Mouse (Mus musculus): ENCODE measurements around the gene Dpy30. TPM values are rescaled to one million over a fixed set of nuclear protein-coding genes. Genes with fewer than 3 reads are reported as not detected.
A peak's percentile ranks its signal among the peaks of the same experiment; 100 is the strongest.

Dpy30 gene
- polyA plus RNA-seq, 1 experiment = 159 TPM

DNA sequence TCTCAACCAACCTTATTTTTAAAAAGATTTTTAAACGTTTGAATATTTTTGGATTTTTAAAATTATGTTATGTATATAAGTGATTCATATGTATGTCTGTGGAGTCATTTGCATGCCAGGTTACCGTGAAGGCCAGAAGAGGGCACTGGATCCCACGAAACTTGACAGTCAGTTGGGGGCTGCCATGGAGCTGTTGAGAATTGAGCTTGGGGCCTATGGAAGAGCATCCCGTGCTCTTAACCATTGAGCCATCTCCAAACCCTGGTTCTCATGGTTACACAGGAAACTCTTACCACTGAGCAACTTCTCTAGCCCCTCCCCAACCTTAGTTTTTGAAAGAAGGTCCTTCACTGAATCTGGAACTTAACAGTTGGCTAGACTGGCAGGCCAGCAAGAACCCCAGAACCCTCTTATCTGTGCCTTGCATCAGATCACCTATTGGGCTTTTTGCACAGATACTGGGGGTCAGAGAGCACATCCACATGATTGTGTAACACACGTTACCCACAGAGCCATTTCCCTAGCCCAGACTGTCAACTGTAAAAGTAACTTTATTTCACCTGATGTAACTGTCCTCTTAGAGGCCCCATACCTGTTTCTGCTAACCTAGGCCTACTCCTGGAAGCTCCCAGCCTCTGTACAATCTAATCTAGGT lies 1.2 kb downstream of the Dpy30 start:
- Histone ChIP-seq H3K4me1 (ENCODE audit: control insufficient read depth, insufficient read depth, low read length) (no peaks in the 10 kb centered on the region), H3K27ac (ENCODE audit: control insufficient read depth, insufficient read depth, low read depth, low read length) (no peak overlapping the region)

DNA sequence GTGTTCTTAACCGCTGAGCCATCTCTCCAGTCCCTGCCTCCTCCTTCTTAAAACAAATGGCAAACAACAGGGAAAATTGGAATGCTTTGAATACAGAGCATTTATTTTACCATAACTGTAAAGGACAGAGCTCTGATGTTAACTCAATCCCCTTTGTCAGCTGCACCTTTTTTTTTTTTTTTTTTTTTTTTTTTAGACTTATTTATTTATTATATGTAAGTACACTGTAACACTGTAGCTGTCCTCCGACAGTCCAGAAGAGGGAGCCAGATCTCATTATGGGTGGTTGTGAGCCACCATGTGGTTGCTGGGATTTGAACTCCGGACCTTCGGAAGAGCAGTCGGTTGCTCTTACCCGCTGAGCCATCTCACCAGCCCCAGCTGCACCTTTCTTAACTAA lies 5.0 kb downstream of the Dpy30 start:
- Histone ChIP-seq H3K27ac (ENCODE audit: control insufficient read depth, insufficient read depth, low read depth, low read length) (no peak overlapping the region), H3K27me3 (ENCODE audit: control insufficient read depth, insufficient read depth, low read length) (no peaks in the 10 kb centered on the region), H3K4me3 (ENCODE audit: control insufficient read depth, low read depth, low read length) (no peak overlapping the region), H3K4me1 (ENCODE audit: control insufficient read depth, insufficient read depth, low read length) (peaks cover 3% of the 10 kb centered on the region), H3K36me3 (ENCODE audit: control insufficient read depth, insufficient read depth, low read length) (no peaks in the 10 kb centered on the region)
- no peak for TF ChIP-seq CTCF (IDR thresholded peaks at IDR 0.05; ENCODE audit: control insufficient read depth, insufficient read depth, insufficient replicate concordance, low read depth, low read length)

More for the DNA sequence above, 1.2 kb downstream of the Dpy30 start:
- TF ChIP-seq POLR2A (IDR thresholded peaks at IDR 0.05; ENCODE audit: control insufficient read depth, low read depth, low read length) (no peak), CTCF (IDR thresholded peaks at IDR 0.05; ENCODE audit: control insufficient read depth, insufficient read depth, insufficient replicate concordance, low read depth, low read length) (no peak)
- Histone ChIP-seq H3K27me3 (ENCODE audit: control insufficient read depth, insufficient read depth, low read length) (no peaks in the 10 kb centered on the region), H3K36me3 (ENCODE audit: control insufficient read depth, insufficient read depth, low read length) (no peaks in the 10 kb centered on the region), H3K4me3 (ENCODE audit: control insufficient read depth, low read depth, low read length) (peak overlapping the region; percentile 76)

DNA sequence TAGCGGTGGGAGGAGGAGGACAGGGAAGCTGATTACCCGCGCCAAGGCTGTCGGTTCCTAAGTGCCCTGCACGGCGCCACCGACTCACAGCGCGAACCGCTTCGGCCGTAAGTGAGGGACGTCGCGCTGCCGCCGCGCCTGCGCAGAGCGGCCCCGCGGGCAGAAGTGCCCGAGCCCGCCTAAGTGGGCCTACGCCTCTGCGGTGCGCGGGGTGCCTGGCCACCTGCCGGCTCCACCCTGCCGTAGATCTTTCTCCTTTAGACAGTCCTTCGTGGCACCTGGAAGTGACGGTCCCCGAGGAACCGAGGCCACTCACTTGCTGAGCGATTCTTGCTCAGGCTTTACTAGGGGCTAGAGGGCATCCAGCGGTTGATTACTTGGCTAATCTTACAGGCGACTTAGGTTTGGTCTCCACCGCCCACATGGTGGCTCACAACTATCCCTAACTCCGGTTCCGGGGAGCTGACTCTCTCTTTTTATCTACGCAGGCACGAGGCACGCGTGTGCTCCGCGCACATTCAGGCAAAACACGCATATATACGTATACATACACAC lies 7.4 kb downstream of the Dpy30 start:
- Histone ChIP-seq H3K36me3 (ENCODE audit: control insufficient read depth, insufficient read depth, low read length) (peaks cover 1% of the 10 kb centered on the region; the same call in 1 of the 2 replicates), H3K4me1 (ENCODE audit: control insufficient read depth, insufficient read depth, low read length) (peaks cover 3% of the 10 kb centered on the region), H3K27me3 (ENCODE audit: control insufficient read depth, insufficient read depth, low read length) (no peaks in the 10 kb centered on the region), H3K27ac (ENCODE audit: control insufficient read depth, insufficient read depth, low read depth, low read length) (peak overlapping the region; percentile 92), H3K4me3 (ENCODE audit: control insufficient read depth, low read depth, low read length) (peak overlapping the region; percentile 97)
- peak; percentile 95 for TF ChIP-seq POLR2A (IDR thresholded peaks at IDR 0.05; ENCODE audit: control insufficient read depth, low read depth, low read length)
- no peak for TF ChIP-seq CTCF (IDR thresholded peaks at IDR 0.05; ENCODE audit: control insufficient read depth, insufficient read depth, insufficient replicate concordance, low read depth, low read length)

DNA sequence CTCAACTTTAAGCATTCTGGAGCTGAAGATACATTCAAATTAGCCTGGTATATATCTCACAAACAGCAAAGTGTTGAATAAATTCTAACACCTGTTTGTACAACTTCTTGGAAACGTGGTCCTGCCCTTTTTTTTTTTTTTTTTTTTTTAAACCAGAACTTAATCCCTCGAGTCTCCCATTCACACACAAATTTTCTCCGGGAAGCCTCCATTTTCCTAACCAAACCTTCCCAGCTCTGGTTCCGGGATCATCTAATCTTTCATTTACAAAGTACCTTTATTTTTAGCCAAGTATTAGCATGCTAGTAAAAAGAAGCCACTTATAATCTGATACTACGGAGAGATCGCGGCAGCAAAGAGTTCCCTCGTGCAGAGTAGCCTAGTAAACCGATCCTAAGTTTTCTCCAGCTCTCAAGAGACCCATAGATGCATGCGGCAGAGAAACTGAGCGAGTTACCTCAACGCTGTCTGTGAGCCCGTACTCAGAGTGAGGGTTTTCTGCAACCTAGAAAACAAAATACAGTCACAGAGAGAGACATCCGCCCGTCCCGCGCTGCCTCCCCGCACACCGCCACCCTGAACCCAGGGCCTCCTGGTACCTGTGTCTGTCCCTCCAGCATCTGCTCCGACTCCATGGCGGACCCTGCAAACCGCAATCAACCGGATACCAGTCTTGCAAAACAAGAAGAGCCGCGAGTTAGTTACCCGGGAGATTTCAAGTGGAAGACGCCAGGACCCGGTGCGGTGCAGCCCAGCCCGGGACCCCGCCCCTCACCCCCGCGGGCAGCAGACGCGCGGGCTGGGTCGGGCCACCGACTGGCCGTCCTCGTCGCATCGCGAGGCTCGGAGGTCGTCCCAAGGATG lies 8.1 kb downstream of the Dpy30 start:
- Histone ChIP-seq H3K36me3 (ENCODE audit: control insufficient read depth, insufficient read depth, low read length) (peaks cover 1% of the 10 kb centered on the region; the same call in 1 of the 2 replicates), H3K27me3 (ENCODE audit: control insufficient read depth, insufficient read depth, low read length) (no peaks in the 10 kb centered on the region), H3K4me1 (ENCODE audit: control insufficient read depth, insufficient read depth, low read length) (peaks cover 3% of the 10 kb centered on the region), H3K4me3 (ENCODE audit: control insufficient read depth, low read depth, low read length) (peak overlapping the region; percentile 97), H3K27ac (ENCODE audit: control insufficient read depth, insufficient read depth, low read depth, low read length) (peak overlapping the region; percentile 92)
- TF ChIP-seq CTCF (IDR thresholded peaks at IDR 0.05; ENCODE audit: control insufficient read depth, insufficient read depth, insufficient replicate concordance, low read depth, low read length) (no peak), POLR2A (IDR thresholded peaks at IDR 0.05; ENCODE audit: control insufficient read depth, low read depth, low read length) (no peak)

DNA sequence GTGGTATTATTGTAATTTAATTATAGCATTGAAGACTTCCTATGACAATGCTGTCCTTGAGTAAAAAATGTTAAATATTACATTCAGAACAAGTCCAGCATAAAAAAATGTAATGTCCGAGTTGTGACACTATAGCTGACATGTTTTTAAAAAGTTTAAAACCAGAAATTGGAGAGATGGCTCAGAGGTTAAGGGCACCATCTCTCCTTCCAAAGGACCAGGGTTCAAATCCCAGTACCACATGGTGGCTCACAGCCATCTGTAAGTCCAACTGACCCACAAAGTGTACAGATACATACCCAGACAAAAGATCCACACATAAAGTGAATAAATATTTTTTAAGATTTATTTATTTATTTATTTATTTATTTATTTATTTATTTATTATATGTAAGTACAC lies 17.7 kb downstream of the Dpy30 start:
- no peak overlapping the region for H3K27ac ChIP-seq (ENCODE audit: control insufficient read depth, insufficient read depth, low read depth, low read length)
- no peaks in the 10 kb centered on the region for H3K4me1 ChIP-seq (ENCODE audit: control insufficient read depth, insufficient read depth, low read length)
- H3K27me3 ChIP-seq (ENCODE audit: control insufficient read depth, insufficient read depth, low read length) = no peaks in the 10 kb centered on the region
- no peak overlapping the region for H3K4me3 ChIP-seq (ENCODE audit: control insufficient read depth, low read depth, low read length)
- H3K36me3 ChIP-seq (ENCODE audit: control insufficient read depth, insufficient read depth, low read length) = no peaks in the 10 kb centered on the region
- no peak for TF ChIP-seq POLR2A (IDR thresholded peaks at IDR 0.05; ENCODE audit: control insufficient read depth, low read depth, low read length)
- TF ChIP-seq CTCF (IDR thresholded peaks at IDR 0.05; ENCODE audit: control insufficient read depth, insufficient read depth, insufficient replicate concordance, low read depth, low read length) = no peak

DNA sequence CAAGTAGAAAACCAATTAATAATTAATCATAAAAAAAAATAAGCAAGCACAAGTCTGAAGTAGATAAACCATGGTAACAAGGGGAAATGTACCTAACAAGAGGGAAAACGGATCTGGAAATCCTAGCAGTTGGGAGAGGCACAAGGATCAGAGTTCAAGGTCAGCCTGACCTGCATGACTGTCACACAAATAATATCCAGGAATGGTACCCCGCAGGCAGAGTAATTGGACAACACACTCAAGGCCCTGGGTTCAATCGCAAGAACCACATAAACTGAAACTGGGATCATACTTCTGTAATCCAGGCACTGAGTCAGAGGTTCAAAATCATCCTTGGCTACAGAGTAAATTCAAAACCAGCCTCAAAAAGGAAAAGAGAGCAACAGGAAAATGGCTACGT lies 18.1 kb downstream of the Dpy30 start:
- no peaks in the 10 kb centered on the region for H3K36me3 ChIP-seq (ENCODE audit: control insufficient read depth, insufficient read depth, low read length)
- TF ChIP-seq POLR2A (IDR thresholded peaks at IDR 0.05; ENCODE audit: control insufficient read depth, low read depth, low read length) = no peak
- no peak for TF ChIP-seq CTCF (IDR thresholded peaks at IDR 0.05; ENCODE audit: control insufficient read depth, insufficient read depth, insufficient replicate concordance, low read depth, low read length)
- H3K4me1 ChIP-seq (ENCODE audit: control insufficient read depth, insufficient read depth, low read length) = no peaks in the 10 kb centered on the region
- H3K27ac ChIP-seq (ENCODE audit: control insufficient read depth, insufficient read depth, low read depth, low read length) = no peak overlapping the region
- no peaks in the 10 kb centered on the region for H3K27me3 ChIP-seq (ENCODE audit: control insufficient read depth, insufficient read depth, low read length)
- no peak overlapping the region for H3K4me3 ChIP-seq (ENCODE audit: control insufficient read depth, low read depth, low read length)

DNA sequence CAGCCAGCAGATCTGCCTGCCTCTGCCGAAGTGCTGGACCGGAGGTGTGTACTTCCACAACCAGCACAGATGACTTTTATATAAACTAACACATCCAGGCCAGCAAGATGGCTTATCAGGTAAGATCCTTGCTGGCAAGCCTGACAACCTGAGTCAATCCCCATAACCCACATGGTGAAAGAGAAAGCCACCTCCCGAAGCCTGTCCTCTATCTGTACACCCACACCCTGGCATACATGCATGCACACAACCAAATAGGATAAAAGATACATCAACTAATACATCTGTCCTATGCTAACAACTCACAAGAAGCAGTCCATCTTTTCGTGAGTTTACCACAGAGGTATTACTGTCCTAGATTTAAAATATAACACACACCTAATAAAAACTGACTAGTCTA lies 19.7 kb downstream of the Dpy30 start:
- no peak for TF ChIP-seq CTCF (IDR thresholded peaks at IDR 0.05; ENCODE audit: control insufficient read depth, insufficient read depth, insufficient replicate concordance, low read depth, low read length)
- TF ChIP-seq POLR2A (IDR thresholded peaks at IDR 0.05; ENCODE audit: control insufficient read depth, low read depth, low read length) = no peak
- H3K4me3 ChIP-seq (ENCODE audit: control insufficient read depth, low read depth, low read length) = no peak overlapping the region
- no peaks in the 10 kb centered on the region for H3K27me3 ChIP-seq (ENCODE audit: control insufficient read depth, insufficient read depth, low read length)
- no peaks in the 10 kb centered on the region for H3K36me3 ChIP-seq (ENCODE audit: control insufficient read depth, insufficient read depth, low read length)
- no peaks in the 10 kb centered on the region for H3K4me1 ChIP-seq (ENCODE audit: control insufficient read depth, insufficient read depth, low read length)
- H3K27ac ChIP-seq (ENCODE audit: control insufficient read depth, insufficient read depth, low read depth, low read length) = no peak overlapping the region
